Mouse (Mus musculus) kidney, postnatal 36 days (tissue): ENCODE measurements around the gene Lrrc19.
"Not testable (repeated sequence)": the region's sequence is repeated elsewhere in the genome, so short reads cannot be mapped to it uniquely, and the experiment has no call there.

ENCODE experiments used
- DNase-seq, 2 experiments: peaks; one replicate each; pipeline ENCODE4 v3.0.0; 2021 to 2022; ENCODE audit warnings: mixed read lengths in 2 of 2

Gene Lrrc19

DNA sequence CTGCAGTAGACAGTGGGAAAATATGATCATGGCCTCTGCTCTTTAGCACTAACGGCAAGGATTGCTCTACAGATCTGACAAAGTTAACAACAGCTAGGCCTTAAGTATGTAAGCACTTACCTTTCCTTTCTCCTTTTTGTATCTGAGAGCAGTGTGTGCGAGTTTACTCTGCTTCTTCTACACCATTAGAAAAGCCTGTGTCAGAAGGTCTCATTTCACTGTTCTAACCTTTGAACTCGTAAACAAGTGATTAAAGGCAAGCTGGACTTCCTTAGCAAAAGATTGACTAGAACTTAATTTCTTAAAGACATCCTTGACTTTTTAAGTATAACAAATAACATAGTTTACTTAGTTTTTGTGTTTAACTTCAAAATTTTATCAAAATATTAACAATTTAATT, at the start of gene Lrrc19:
Gene Lrrc19 (minus strand): TSS at position 225 of the 400 bp plus-strand sequence.
- DNase-seq = peak; percentile 5 to 51

DNA sequence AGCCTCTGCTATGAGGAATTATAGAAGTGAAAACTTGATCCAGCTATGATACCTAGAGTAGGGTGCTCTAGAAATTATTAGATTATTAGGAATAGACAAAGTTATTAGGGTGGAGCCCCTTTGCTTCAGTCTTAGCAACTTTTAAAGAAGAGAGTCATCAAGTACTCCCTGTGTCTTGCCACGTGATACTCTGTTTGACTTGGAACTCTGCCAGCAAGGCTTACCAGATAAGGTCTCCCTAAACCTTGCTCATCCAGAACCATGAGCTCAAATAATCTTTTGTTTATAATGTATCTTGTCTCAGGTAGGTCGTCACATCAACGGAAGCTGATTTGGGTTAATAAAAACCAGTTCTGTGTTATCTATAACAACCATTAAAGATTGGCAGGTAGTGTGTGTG, 46.4 kb upstream of the Lrrc19 start:
- DNase-seq = peak in 1 of 2 experiments; percentile 13

DNA sequence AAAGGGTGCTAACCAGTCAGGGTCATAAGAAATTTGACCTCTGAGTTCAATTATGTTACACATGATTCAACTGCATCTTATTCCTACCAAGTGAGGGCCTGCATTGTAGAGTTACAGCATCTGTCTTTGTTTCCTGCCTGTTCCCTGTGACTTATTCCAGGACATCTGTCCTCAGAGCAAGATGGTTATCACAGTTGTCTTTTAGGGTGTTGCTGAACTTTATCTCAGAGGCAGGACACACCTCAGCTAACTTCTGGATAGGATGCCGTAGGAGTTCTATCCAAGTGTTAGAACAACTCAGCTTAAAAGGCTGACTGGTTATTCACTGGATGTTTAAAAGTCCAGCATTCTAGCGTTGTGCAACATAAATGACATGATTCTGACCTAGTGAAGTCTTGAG, 42.2 kb upstream of the Lrrc19 start:
- DNase-seq = peak in 1 of 2 experiments; percentile 27

DNA sequence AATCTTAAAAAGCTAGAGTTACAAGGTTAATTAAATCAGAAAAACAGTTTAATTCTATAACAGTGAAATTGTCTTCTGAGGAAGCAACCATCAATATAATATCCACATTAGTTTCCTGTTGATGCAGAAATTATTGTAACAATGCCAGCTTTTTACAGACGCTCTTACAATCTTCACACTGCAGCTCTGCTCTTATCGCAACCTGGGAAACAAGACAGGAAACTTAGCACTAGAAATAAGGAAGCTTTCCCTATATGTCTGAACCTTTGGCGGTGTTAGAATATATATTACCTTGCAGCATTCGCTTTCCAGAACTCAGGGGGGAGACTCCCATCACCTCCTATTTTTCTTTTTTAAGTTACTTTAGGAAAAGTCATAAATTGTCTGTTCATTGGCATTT, 41.1 kb upstream of the Lrrc19 start:
- no peak for DNase-seq

DNA sequence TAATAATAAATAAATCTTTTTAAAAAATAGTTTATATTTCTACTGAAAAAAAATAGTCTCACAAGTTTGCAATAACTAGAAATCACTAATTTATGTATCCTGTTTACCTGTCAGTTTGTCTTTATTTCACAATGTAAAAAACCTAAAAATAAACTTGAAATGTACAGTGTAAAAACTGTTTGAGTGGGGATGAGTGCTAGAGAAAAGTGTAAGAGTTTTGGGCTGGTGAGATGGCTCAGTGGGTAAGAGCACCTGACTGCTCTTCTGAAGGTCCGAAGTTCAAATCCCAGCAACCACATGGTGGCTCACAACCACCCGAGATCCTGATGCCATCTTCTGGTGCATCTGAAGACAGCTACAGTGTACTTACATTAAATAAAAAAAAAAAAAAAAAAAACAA, 39.9 kb upstream of the Lrrc19 start:
- DNase-seq = not testable (repeated sequence)

DNA sequence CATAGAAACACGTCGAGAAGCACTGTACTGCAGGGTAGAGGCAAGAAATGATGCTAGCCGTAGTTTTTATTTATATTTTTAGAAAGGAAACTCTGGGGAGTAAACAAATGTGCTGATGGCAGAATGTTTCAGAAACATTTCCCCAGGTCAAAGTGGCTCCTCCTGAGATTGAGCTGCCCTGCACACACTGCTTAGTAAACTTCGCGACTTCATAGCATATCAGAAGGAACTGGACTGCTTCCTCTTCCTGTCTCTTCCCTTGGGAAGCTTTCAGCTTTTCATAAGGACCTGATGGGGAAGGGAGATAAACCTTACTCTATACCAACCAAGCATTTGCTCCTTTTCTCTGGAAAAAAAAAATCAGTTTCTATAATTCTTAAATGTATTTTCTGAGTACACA, 33.4 kb upstream of the Lrrc19 start:
- peak; percentile 2 to 40 for DNase-seq

DNA sequence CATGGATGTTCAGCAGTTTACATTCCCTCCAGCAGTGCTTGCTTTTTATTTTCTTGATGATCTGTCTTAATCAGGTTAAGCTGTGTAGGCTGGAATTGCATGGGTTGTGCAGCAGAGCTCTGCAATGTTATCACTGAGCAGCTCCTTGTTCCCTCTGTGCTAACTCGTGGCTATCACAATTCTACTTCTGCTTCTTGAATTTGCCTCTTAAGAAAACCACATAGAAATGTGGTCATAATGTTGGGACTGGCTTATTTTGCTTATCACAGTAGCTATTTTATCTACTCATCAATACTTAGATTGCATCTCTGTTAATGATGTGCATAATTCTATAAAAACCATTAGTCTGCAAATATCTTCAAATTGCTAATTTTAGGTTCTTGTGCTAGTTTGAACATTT, 32.1 kb upstream of the Lrrc19 start:
- DNase-seq = no peak

DNA sequence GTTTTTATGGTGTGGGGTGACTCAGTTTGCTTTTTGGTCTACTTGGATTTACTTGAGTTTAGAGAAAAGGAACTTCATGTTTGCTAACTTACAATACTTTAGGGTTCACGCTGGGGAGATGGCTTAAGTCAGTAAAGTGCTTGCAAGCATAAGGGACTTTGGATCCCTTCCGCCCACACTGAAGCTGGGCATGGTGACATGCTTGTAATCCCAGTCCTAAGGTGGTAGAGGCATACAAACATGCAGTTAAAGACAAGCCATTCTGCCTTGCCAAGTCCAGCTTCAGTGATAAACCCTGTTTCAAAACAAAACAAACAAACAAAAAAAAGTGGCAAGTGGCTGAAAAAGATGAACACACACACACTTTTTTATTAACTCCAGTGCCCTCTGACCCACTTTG, 31.2 kb upstream of the Lrrc19 start:
- DNase-seq = no peak

DNA sequence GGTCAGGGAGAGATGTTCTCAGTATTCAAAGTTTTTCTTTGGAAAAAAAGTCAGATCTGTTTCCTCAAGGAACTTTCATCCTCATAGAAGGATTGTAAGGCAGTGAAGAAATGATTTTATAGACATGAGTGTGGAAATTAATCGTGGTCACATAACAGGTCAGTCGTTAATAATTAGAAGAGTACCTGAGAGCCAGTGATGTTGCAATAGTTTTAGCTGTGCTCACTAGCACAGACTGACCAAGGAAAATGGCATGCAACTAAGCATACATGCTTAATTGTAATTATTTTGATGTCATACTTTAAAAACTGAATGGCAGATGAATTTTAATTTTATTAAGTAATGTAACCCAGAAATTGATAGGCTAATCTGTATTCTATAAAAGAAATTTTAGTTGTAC, 30.7 kb upstream of the Lrrc19 start:
- no peak for DNase-seq

DNA sequence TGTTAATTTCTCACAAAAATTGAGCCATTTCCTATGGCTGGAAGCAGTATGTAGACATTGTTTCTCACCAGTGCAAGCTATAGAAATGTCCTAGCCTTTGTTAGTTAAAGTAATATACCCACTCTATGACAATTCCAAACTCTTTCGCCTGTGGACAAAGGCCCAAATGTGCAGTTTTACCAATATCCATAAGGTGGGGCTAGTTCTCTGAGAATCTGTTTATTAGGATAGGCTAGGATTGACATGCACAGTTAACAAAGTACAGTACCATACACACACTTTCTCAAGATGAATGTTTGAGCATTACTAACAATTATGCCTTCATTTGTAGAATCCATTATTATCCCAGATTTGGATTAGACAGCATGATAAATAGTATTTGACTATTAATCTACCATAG, 19.8 kb upstream of the Lrrc19 start:
- peak; percentile 18 to 31 for DNase-seq

DNA sequence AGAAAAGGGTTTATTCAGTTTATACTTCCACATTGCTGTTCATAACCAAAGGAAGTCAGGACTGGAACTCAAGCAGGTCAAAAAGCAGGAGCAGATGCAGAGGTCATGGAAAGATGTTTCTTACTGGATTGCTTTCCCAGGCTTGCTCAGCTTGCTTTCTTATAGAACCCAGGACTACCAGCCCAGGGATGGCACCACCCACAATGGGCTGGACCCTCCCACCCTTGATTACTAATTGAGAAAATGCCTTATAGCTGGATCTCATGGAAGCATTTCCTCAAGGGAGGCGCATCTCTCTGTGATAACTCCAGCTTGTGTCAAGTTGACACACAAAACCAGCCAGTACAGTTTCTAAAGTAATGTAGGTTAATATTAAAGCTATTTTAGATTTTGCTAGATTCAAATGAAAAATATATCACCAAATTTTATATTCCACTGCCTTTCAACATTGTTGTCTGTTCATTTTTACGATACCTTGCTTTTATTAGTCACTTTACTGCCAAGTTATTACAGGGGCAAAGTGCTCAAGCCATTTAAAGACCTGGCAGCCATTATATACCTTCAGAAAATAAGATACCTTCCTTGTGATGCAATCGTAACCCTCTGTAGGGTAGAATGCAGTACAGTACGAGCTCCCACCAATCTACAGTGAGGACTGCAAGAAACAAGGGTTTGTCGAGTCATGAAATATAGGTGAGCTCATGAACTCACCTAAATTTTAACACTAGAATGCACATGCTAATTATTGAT, 657 bp upstream of the Lrrc19 start:
- DNase-seq = peak; percentile 2 to 17

DNA sequence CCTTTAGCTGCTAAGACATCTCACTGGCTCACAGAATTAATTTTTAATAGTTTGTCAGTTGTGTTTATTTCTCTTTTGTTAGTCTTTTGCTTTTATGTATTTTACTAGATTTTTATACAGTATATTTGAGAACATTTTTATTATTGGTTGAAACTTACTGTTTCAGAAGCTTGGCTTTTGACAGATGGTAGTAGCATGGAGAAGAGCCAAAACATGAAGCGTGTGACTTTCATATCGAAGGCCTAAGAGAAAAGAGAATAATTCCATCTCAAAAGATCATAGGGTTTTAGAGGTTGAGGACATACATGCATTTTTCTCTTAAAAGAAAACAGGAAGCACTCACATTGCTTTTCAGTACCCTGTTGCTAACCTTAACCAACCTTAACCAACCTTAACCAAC, 6.8 kb downstream of the Lrrc19 start:
- no peak for DNase-seq

DNA sequence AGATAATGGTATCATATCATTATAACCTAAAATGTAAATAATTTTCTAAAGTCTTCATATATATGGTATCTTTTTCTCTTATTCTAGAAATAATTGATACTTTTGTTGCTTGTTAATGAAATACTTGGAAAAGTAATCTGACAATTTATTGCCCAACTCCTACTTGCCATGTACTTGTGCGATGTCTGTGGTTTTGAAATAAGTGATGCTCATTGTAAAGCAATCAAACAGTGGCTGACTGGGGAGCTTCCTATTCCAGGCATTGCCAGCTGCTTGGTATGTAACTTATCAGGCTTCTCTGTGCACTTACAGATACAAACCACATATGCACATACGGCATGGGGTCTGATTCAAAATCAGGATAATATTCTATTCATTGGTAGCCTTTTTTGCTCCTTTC, 29.9 kb downstream of the Lrrc19 start:
- no peak for DNase-seq

DNA sequence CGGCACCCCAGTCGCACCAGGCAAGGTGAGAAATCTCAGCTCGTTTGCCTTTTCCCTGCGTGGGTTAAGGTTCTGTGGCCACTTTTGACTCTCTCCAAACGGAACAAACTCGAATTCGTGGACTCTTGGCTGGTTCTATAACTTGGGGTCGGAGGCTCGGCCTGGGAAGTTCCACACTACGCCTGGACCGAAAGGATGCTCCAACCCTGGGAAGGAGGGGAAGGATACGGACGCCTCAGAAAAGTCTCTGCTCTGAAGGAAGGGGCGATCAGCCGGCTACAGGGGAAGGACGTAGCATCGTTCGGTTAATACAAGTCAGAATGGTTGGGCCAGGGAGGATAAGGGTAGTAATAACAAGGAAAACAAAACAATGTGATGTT, 35.3 kb downstream of the Lrrc19 start:
- DNase-seq = no peak

DNA sequence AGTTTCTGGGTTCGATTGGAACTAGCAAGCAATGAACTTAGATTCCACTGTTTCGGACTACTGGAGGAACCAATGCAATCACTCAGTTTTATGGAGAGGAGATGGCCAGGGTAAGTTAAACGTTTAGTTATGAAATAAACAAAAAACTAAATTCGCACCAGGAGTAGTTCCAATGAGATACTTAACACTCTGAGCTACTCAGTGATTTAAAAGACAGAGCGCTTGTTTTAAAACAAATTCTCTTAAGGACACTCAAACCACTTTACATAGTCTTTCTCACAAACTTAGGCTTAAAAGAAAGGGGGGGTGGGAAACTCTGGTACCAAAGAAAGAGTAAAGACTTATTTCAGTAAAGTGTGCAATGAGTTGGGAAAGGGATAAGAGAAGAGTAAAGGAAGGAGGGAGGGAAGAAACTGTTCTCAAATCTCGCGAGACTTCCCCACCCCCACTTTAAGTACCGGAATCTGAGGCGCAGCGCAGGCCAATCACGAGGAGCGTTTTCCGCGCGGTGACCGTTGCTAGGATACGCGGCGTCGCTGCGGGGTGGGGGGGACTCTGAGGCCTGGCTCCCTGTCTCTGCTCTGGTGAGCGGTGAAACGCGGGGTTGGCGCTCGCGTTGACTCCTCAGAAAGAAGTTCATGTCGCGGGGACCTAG, 35.8 kb downstream of the Lrrc19 start, which contains the start of gene Ift74:
Gene Ift74 (plus strand): TSS at position 520 of the 655 bp plus-strand sequence.
- peak; percentile 96 to 97 for DNase-seq

DNA sequence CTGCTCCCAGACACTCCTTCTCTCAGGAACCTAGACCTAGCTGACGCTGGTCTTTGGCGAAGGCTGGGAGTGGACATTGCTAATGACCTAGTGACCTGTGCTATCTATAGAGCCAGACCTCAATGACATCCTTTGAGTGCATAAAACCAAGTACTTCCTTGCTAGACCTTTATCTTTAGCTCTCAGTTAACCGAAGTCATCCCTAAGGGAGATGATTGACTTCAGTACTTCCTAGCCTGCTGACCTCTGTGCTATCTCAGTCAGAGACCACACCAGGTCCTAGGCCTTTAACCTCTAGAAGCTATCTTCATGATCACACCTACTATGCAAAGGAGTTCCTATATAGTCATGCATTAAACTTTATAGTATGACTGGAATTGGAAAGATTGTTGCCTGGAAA, 39.6 kb downstream of the Lrrc19 start:
- no peak for DNase-seq

DNA sequence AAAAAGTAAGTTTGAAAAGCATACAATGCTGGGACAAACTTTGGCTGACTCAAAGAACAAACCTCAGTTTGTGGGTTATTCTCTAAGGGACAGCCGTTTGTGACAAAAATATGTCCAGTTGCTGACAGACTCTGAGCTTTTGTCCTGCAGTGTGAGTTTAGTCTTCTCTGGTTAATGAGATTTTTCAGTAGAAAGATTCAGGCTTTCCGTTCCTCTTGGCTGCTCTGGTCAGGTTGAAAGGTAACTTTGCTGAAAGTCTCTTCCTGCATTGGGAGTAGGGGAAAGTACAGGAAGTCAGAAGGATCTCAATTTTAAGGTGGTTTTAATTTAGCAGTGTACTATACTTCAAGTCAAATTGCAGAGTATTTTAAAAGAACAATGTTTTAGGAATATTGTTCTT, 44.4 kb downstream of the Lrrc19 start:
- DNase-seq = peak; percentile 29 to 64

DNA sequence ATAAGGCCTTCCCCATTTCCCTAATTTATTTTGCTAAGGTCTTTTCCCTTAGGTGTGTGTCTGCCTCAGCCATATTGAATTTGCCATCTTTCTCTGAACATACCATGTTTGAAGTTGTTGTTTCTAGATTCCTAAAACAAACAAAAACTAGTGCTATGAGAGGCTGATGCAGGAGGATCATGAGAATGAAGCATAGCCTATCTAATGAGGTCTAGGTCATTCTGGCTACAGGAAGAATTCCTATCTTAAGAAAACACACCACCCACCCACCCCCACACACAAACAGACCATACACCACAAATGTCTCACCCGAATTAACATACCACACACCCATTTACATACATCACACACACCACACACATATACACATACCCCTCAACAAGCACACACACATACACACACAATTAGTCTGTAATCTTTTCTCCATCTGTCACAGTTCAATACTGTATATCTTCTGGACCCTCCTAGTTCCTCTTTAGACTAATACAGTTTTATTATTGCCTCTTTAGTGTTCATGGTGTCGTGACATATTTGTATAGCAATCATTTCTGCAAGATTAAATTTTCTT, 45.4 kb downstream of the Lrrc19 start:
- DNase-seq = no peak

DNA sequence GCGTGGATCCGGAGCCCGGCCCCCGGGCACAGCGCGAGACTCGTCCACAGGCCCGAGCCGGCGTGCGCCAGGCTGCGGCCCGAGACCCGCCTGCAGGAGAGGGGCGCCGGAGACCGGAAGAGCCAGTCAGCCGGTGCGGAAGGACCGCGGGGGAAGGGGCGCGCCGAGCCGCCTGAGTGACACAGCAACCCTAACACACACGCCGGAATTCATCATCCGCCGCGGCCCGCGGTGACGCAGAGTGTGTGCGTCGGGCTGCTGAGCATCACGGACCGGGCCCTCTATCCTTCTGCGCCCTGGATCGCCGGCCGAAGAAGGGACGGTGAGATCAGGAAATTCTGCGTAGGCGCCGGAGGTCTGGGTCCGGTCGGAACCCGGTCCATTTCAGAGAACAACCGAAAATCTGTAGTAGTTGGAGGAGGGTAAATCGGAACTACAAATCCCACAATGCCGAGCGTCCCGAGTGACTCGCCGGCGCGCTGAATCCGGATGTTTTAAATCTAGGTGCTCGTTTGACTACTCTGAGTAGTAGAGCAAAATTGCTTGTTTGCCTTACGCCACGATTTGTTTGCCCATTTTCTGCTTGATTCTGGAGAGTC, 46.8 kb downstream of the Lrrc19 start, which contains the start of gene Plaa:
Gene Plaa (minus strand): TSS at position 214 of the 599 bp plus-strand sequence.
- peak; percentile 93 to 95 for DNase-seq

DNA sequence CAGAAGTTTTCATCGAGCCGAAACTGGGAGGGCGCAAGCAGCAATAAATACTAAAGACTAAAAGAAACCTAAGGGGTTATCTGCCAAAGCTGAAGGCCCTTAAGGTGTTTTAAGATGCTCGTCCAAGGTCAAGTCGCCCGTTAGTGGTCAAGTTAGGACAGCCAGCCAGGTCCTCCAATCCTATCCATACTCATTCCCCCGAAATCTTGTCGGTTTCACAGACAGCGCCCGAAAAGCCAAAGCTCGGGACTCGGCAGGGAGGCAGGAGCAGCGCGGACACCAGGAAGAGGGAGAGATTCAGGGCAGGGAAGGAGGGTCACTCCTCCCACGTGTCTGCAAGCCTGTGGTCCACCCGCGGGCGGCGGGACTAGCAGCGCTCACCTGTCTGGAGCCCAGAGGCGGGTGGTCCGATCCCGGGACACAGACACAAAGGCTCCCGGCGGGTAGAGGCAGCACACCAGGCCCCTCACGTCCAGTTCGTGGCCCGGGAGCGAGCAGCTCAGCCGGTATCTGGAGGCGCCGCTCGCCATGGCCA, 47.4 kb downstream of the Lrrc19 start:
- peak in 1 of 2 experiments; percentile 36 for DNase-seq

DNA sequence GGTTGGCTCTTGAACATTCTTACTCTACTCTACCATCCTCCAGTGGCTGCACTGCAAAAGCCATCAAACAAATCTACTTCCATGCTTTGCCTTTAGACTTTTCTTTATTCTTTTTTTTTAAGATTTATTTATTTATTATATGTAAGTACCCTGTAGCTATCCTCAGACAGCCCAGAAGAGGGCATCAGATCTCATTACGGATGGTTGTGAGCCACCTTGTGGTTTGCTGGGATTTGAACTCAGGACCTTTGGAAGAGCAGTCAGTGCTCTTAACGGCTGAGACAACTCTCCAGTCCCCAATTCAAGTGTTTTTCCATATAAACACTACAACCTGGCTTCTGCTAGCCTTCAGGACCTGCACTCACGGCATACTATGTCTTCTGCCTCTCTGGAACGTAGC, 48.5 kb downstream of the Lrrc19 start:
- DNase-seq = peak in 1 of 2 experiments; percentile 29

DNA sequence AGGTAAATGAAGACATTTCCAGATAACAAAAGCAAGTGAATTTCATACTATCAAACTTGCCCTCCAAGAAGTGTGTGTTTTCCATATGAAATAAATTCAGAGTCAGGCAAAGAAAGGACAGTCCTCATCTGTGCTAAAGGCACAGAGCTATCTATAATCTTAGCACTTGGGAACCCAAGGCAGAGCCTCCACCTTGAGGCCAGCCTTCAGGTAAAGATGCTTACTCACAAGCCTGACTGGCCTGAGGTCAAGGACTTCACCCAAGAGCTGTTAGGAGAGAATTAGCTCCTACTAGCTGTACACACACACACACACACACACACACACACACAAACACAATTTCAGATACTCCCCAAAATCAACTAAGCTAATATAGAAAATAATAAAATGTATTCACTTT, 57.2 kb downstream of the Lrrc19 start:
- DNase-seq = peak in 1 of 2 experiments; percentile 12

DNA sequence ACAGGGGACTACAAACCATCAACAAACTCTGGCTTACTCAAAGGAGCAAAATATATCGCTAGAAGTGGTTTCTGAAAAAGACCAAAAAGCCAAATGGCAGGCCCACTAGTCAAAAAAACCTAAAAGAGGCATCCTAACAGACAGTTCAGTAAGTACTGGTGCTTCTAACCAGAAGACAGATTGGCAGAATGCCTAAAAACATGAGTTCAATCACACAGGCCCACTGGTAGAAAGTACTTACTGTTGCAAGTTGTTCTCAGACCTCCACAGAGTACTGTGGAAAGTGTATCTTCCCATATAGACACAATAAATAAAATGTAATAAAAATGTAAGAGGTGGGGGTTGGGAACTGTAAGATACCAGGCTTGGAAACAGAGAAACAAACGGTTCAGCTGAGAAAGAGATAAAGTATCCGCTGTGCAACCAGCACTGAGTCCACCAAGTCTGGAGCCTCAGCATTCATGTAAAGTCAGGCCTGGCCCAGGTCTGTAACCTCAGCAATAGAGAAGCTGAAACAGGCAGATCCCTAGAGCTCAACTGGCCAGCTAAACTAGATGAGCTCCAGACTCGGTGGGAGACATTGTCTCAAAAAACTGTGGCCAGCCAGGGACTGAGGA, 58.1 kb downstream of the Lrrc19 start:
- DNase-seq = no peak
